8 mouse cellular contexts compared by ENCODE assay signal in the genomic region with DNA sequence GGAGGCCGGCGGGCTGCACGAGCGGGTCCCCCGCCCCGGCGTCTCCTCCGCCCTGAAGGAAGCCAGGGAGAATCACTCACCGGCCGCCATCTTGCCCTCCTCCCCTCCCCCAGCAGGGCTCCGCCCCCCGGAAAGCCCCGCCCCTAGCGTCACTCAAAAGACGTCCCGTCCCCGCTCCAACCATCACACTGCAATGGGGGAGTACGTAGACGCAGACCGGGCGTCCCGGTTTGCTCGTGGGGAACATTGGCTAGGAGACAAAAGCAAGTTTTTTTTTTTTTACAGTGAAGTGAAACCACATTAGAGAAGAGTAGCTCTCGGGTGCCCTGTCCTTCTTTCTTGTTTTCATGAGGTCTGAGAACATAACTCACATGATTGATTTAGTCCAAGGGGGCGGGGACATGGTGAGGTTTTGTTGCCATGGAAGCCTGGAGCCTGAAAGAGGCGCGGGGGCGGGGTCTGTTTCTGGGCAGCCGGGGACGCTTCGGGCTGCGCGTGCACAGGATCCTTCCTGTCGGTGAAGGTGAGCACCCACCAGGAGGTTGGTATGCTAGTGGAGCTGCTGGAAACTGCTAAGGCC. TPM values are rescaled to one million over a fixed set of nuclear protein-coding genes. Genes with fewer than 3 reads are reported as not detected.
A peak's percentile ranks its signal among the peaks of the same experiment; 100 is the strongest.
DNase-seq lines count a peak whose midpoint lies in the region; ATAC-seq and TF ChIP-seq lines count a peak whose summit lies in the region.

A gene (minus strand): TSS at position 107 of the 580 bp plus-strand sequence.

- H3K9ac ChIP-seq in embryonic facial prominence, embryonic 14.5 days (ENCODE audit: low read depth, low read length) = peak within 1 kb of the TSS; percentile 78
- peak within 1 kb of the TSS; percentile 93 for H3K9ac ChIP-seq in heart, adult 2 months (ENCODE audit: low read depth, low read length)
- H3K9ac ChIP-seq in limb, embryonic 13.5 days = peak within 1 kb of the TSS; percentile 88
- H3K9ac ChIP-seq in midbrain, embryonic 16.5 days (ENCODE audit: low read depth, low read length) = peak within 1 kb of the TSS; percentile 93

- H3K4me1 ChIP-seq in embryonic facial prominence, embryonic 14.5 days (ENCODE audit: control insufficient read depth, insufficient read depth, low read length) = peaks cover 4% of the 10 kb centered on the region
- no peaks in the 10 kb centered on the region for H3K4me1 ChIP-seq in heart, adult 2 months (ENCODE audit: control insufficient read depth, insufficient read depth, low read length)
- H3K4me1 ChIP-seq in limb, embryonic 13.5 days = peaks cover 17% of the 10 kb centered on the region
- peaks cover 13% of the 10 kb centered on the region for H3K4me1 ChIP-seq in midbrain, embryonic 16.5 days (ENCODE audit: control insufficient read depth, insufficient read depth, low read length)

- peak within 1 kb of the TSS; percentile 71 for H3K27ac ChIP-seq in embryonic facial prominence, embryonic 14.5 days (replicated peaks; ENCODE audit: low read depth, low read length)
- peak within 1 kb of the TSS; percentile 95 for H3K27ac ChIP-seq in heart, adult 2 months
- peak within 1 kb of the TSS; percentile 69 for H3K27ac ChIP-seq in limb, embryonic 13.5 days
- peak within 1 kb of the TSS; percentile 94 for H3K27ac ChIP-seq in midbrain, embryonic 16.5 days (ENCODE audit: low read length)

- TF ChIP-seq CTCF in heart, adult 2 months (IDR thresholded peaks at IDR 0.05) = no peak

- intact Hi-C loops in heart, adult 2 months (cut with DNase I) = no loop called here

- peak; percentile 96 for ATAC-seq in embryonic facial prominence, embryonic 14.5 days (ENCODE audit: low read depth)
- ATAC-seq in limb, embryonic 13.5 days (ENCODE audit: low FRiP score, low read depth) = peak; percentile 96
- peak; percentile 96 for ATAC-seq in midbrain, embryonic 16.5 days

- DNase-seq in 3T3-L1 (ENCODE audit: low read depth, low spot score) = peak; percentile 99
- DNase-seq in adrenal gland, postnatal 4 days (ENCODE audit: low spot score in 2 of 2) = peak; percentile 93 to 95
- peak; percentile 98 for DNase-seq in embryonic facial prominence, embryonic 14.5 days (ENCODE audit: low spot score)
- DNase-seq in heart, adult 2 months = peak; percentile 93 to 94
- peak; percentile 96 to 98 for DNase-seq in kidney, adult 8-10 months
- DNase-seq in spleen, postnatal 10 days (ENCODE audit: low spot score in 2 of 2) = peak; percentile 93 to 96

- H3K27me3 ChIP-seq in embryonic facial prominence, embryonic 14.5 days (replicated peaks; ENCODE audit: control insufficient read depth, insufficient read depth, low read length) = no peaks in the 10 kb centered on the region
- no peaks in the 10 kb centered on the region for H3K27me3 ChIP-seq in heart, adult 2 months (ENCODE audit: control insufficient read depth, insufficient read depth, low read length)
- 0 out of 2 replicates have a peak, but pooled peaks cover 2% of the 10 kb centered on the region for H3K27me3 ChIP-seq in limb, embryonic 13.5 days
- H3K27me3 ChIP-seq in midbrain, embryonic 16.5 days (ENCODE audit: control insufficient read depth, insufficient read depth, low read depth, low read length) = no peaks in the 10 kb centered on the region

- no peaks in the 10 kb centered on the region for H3K9me3 ChIP-seq in embryonic facial prominence, embryonic 14.5 days (ENCODE audit: control insufficient read depth, low read length)
- H3K9me3 ChIP-seq in limb, embryonic 13.5 days = no peaks in the 10 kb centered on the region
- no peaks in the 10 kb centered on the region for H3K9me3 ChIP-seq in midbrain, embryonic 16.5 days (replicated peaks; ENCODE audit: control insufficient read depth, low read length, poor library complexity, severe bottlenecking)

- WGBS in embryonic facial prominence, embryonic 14.5 days = 2% methylated on average over 24 of the region's 34 CpGs
- 2% methylated on average over 34 of the region's 34 CpGs for WGBS in heart, adult 2 months
- WGBS in limb, embryonic 13.5 days = 0% methylated on average over 33 of the region's 34 CpGs
- 0% methylated on average over 29 of the region's 34 CpGs for WGBS in midbrain, embryonic 16.5 days

- TF ChIP-seq POLR2A in heart, adult 2 months (IDR thresholded peaks at IDR 0.05; ENCODE audit: insufficient read depth, low read depth, low read length) = peak; percentile 51

- peak within 1 kb of the TSS; percentile 98 for H3K4me2 ChIP-seq in embryonic facial prominence, embryonic 14.5 days (ENCODE audit: low read depth, low read length)
- H3K4me2 ChIP-seq in limb, embryonic 13.5 days (replicated peaks) = peak within 1 kb of the TSS; percentile 97
- H3K4me2 ChIP-seq in midbrain, embryonic 16.5 days (ENCODE audit: low read length) = peak within 1 kb of the TSS; percentile 96

- no peaks in the 10 kb centered on the region for H3K36me3 ChIP-seq in embryonic facial prominence, embryonic 14.5 days (ENCODE audit: control insufficient read depth, insufficient read depth, low read length)
- H3K36me3 ChIP-seq in heart, adult 2 months (ENCODE audit: control insufficient read depth, insufficient read depth, low read length) = no peaks in the 10 kb centered on the region
- H3K36me3 ChIP-seq in limb, embryonic 13.5 days = no peaks in the 10 kb centered on the region
- no peaks in the 10 kb centered on the region for H3K36me3 ChIP-seq in midbrain, embryonic 16.5 days (ENCODE audit: control insufficient read depth, insufficient read depth, low read length)

- H3K79me2 ChIP-seq in heart, adult 2 months (replicated peaks; ENCODE audit: control insufficient read depth, insufficient read depth, low read length) = no peaks in the 10 kb centered on the region

- TF ChIP-seq EP300 in heart, adult 2 months (IDR thresholded peaks at IDR 0.05; ENCODE audit: insufficient read depth, low read depth, low read length) = no peak

- peak within 1 kb of the TSS; percentile 76 for H3K4me3 ChIP-seq in embryonic facial prominence, embryonic 14.5 days (ENCODE audit: low read depth, low read length)
- H3K4me3 ChIP-seq in heart, adult 2 months = peak within 1 kb of the TSS; percentile 75
- peak within 1 kb of the TSS; percentile 94 for H3K4me3 ChIP-seq in limb, embryonic 13.5 days
- peak within 1 kb of the TSS; percentile 93 for H3K4me3 ChIP-seq in midbrain, embryonic 16.5 days (ENCODE audit: low read depth, low read length)

RNA-seq across cellular contexts. Expression of the gene that starts here (rescaled TPM):
- total RNA-seq in adrenal gland, postnatal 4 days (2021) = 10 to 100 TPM; 49.8 to 54.7 TPM
- polyA plus RNA-seq in embryonic facial prominence, embryonic 14.5 days (2014; fragmentation: Nextera tagmentation; extraction: Ambion mirVana) = 72.4 and 77.4 TPM in 2 replicates
- total RNA-seq in heart, adult 2 months (2021) = 100 to 1,000 TPM in 1 of 2 experiments, 10 to 100 TPM in 1; 91.2 to 102 TPM
- 46.4 and 70.5 TPM in 2 replicates for polyA plus RNA-seq in heart, adult 2 months (2012; rRNA removed)
- polyA plus RNA-seq in limb, embryonic 13.5 days (2015; fragmentation: Nextera tagmentation; extraction: Ambion mirVana) = 87.4 and 90.1 TPM in 2 replicates
- 61.7 and 62.0 TPM in 2 replicates for polyA plus RNA-seq in midbrain, embryonic 16.5 days (2015; fragmentation: Nextera tagmentation; extraction: Ambion mirVana)

Comparison
In these comparisons a context has a peak if more than half of its experiments do, and no peak if none do; other contexts are left out.
1. Peak in every context shown above with its lines: DNase-seq, ATAC-seq, H3K4me3 ChIP-seq and H3K27ac ChIP-seq.